Mouse (Mus musculus) hindlimb bud, embryonic 11.5 days (tissue): ENCODE measurements around the gene Ablim1.

Experiments
- DNase-seq: peaks from one replicate; pipeline ENCODE4 v3.0.0-alpha.2; 2012; ENCODE audit warnings: low read depth, low spot score; ENCODE audit errors: extremely low spot score

Gene Ablim1

GRCm38 (mm10) chr19:56997164-56997599, 317.5 kb downstream of the Ablim1 start:
- DNase-seq: peak; percentile 60

GRCm38 (mm10) chr19:56995441-56995840, 319.3 kb downstream of the Ablim1 start:
- DNase-seq: no peak

DNA sequence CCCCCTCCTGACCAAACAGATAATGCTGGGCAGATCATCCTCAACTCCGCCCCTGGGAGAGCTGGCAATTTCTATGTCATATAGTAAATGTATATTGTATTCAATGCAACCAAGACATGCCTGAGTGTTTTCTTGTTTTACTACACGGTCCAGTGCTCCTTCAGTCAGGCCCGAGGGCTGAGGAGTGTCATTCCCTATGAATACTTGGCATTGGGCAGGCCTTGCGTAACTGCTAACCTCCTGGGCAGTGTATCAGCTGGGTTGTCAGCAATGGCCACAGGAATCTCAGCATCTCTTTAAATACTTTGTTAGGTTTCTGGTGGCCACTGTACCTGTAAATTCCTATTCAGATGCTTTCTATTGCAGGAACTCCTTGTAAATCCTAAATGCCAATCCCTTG, 320.1 kb downstream of the Ablim1 start:
- no peak for DNase-seq

DNA sequence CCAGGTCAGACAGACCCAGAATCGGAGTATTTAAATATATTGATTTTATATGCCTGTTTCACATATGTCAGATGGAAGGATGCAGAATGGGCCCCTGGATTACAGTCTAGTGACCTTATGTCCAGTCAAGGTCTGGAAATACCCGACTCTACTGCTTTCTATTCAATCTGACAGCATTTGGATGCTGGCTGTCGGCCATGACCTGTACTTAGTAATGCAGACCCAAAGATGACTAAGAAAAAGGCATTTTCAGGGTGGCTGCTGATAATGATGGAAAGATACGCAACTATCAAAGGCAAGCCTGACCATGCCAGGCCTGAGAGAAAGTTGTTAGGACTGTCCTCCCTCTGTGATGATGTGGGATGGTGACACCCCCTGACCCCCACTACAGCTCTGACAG, 321.0 kb downstream of the Ablim1 start:
- no peak for DNase-seq

DNA sequence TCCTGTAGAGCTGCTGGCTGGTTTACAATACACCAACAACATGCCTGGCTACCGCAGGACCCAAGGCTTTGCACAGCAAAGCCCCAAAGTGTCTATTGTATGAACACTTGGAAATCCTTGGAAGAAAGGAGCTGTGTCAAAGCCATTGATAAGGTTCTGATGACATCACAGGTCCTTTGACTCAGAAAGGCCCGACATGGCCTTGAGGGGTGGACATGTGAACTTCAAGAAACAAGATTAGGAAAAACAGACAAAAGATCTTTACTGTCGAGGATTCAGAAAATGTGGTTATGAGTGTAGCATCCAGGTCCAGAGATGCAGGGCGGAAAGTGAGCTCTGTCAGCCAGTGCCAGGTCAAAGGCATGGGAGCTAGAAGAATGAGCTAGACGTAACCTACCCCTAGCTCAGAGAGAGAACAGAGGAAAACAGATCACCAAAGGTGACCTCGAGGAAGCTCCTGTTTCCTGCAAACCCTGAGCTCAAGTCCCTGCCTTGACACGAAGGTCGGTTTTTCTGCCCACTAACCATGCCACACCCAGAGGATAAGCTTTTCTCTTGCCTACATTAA, 321.7 kb downstream of the Ablim1 start:
- DNase-seq: no peak

DNA sequence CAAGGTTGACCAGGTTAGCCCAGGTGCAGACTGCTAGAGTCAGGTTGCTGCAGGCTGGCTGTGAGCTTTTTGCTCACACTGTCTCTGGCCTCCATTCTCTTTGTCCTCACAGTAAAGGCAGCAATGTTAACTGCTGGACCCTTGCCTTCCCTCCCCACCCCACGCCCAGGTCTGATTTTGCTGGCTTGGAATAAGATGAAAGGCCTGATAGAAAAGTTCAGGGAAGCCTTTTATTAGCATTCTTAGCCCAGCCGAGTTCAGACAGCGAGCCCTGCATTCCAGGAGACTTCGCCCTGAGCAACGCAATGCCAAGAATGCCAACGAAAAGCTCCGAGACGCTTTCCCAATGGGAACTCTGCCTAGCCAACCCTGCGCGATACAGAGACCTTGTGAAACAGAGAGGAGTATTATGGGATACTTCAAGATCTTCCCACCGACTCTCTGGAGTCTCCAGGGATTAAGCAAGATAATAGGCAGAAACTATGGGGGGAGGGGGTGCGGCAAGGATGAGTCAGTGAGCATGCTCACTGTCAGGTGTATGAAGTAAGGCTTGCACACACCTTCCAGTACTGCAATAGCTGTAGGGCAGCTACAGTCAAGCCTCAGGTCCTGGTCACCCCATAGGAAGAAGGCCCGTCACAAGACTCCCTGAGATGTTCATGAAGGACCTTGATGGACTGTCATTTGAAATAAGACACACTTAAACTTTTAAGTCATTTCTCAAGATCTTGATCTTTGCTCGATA, 324.2 kb downstream of the Ablim1 start:
- no peak for DNase-seq

DNA sequence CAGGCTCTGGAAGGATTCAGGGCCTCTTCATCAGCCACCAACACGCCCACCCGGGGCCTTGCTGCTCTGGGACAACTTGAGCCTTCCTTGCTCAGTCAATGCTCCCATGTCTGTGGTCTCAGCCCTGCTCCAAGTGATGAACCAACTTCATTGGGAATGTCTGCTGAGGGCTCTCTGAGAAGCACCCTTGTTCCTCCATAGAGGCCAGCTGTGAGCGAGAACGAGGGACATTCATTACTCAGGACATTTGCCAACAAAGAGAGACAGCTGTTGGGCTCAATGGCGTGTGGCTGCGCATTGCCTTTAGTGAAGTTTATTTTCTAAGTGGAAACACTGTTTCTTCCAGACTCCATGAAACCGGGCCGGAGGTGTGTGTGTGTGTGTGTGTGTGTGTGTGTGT, 325.5 kb downstream of the Ablim1 start:
- DNase-seq: no peak

GRCm38 (mm10) chr19:56984229-56984628, 330.5 kb downstream of the Ablim1 start:
- no peak for DNase-seq

DNA sequence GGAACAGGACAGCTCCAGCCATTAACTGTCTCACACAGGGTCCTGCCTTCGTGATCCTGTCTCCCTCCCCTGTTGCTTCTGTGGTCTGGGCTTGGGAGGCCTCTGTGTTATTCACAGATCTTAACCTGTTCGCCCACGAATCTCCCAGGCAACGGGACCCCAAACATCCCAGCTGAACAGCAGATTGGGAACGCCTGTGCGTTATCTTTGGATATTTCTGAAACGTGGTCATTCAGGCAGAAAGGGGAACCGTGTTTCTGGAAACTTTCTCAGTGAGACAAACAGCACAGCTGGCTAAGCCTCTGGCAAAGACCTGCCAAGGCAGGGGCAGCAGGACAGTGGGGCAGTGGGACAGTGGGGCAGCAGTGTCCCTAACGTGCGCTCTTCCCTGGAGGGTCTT, 331.0 kb downstream of the Ablim1 start:
- DNase-seq: no peak
